Mouse (Mus musculus) midbrain, postnatal 0 days (tissue): ENCODE measurements around the gene Ubash3b. TPM values are rescaled to one million over a fixed set of nuclear protein-coding genes. Genes with fewer than 3 reads are reported as not detected.
A peak's percentile ranks its signal among the peaks of the same experiment; 100 is the strongest.

ENCODE experiments used
- ATAC-seq: fragments of 200-750 bp; cut with Nextera tagmentation; 2 replicates; pipeline ENCODE4 v1.8.0; 2017; ENCODE audit warnings: moderate number of reproducible peaks, mild to moderate bottlenecking, moderate TSS enrichment, moderate library complexity; ENCODE audit not compliant: low FRiP score
- DNase-seq: peaks from one replicate; pipeline ENCODE4 v3.0.0-alpha.2; 2015; ENCODE audit warnings: low spot score
- H3K27ac ChIP-seq: fragments of 300-500 bp; sonication (generic); 2 replicates; pipeline ENCODE4 v1.5.1; 2014; ENCODE audit warnings: low read depth, mild to moderate bottlenecking, low read length, mixed read lengths
- H3K27me3 ChIP-seq: fragments of 300-500 bp; sonication (generic); 2 replicates; pipeline ENCODE4 v1.6.1; 2014; ENCODE audit warnings: low read length, control low read depth, mixed read lengths; ENCODE audit not compliant: insufficient read depth
- H3K36me3 ChIP-seq: fragments of 300-500 bp; sonication (generic); 2 replicates; pipeline ENCODE4 v1.6.1; 2014; ENCODE audit warnings: low read length, control low read depth, mixed read lengths; ENCODE audit not compliant: insufficient read depth
- H3K4me1 ChIP-seq: fragments of 300-500 bp; sonication (generic); 2 replicates; pipeline ENCODE4 v1.6.1; 2014; ENCODE audit warnings: mild to moderate bottlenecking, control low read depth, antibody characterized with exemption, low read length, mixed read lengths; ENCODE audit not compliant: insufficient read depth
- H3K4me2 ChIP-seq: fragments of 300-500 bp; sonication (generic); 2 replicates; pipeline ENCODE4 v1.6.1; 2014; ENCODE audit warnings: low read depth, mild to moderate bottlenecking, low read length, mixed read lengths; ENCODE audit not compliant: poor library complexity, severe bottlenecking
- H3K4me3 ChIP-seq: fragments of 300-500 bp; sonication (generic); 2 replicates; pipeline ENCODE4 v1.5.1; 2014; ENCODE audit warnings: low read depth, mild to moderate bottlenecking, low read length, moderate library complexity
- H3K9ac ChIP-seq: fragments of 300-500 bp; sonication (generic); replicated peaks from 2 replicates; pipeline ENCODE4 v1.6.1; 2014; ENCODE audit warnings: mild to moderate bottlenecking, low read length, moderate library complexity, mixed read lengths; ENCODE audit not compliant: poor library complexity, severe bottlenecking
- H3K9me3 ChIP-seq: fragments of 300-500 bp; sonication (generic); 2 replicates; pipeline ENCODE4 v1.6.1; 2016; ENCODE audit warnings: low read length, control low read depth
- CTCF ChIP-seq: IDR thresholded peaks from 2 replicates; pipeline ENCODE4 v1.5.1; 2016; ENCODE audit warnings: antibody characterized with exemption, mild to moderate bottlenecking
- WGBS: fragments of 180-500 bp; shearing (Covaris S2); extraction: QIAGEN DNeasy Blood & Tissue Kit; methylation state at CpG from one replicate; pipeline ENCODE4 v1.1.7; 2014; 5-methylcytosine and 5-hydroxymethylcytosine counted together
- polyA plus RNA-seq: library from polyadenylated mRNA; unstranded; fragments of >200 nt; fragmentation: Nextera tagmentation; extraction: Ambion mirVana; gene quantifications from 2 replicates; pipeline ENCODE4 v1.2.1, GENCODE M21; 2015
- total RNA-seq: library from RNA; depleted of rRNA; stranded (reverse); fragments of >200 nt; gene quantifications from 2 replicates; pipeline ENCODE4 v1.2.3, GENCODE M21; 2014

Ubash3b gene
- total and polyA plus RNA-seq, 2 experiments from 2014 or later: 23.1 to 32.3 TPM

DNA sequence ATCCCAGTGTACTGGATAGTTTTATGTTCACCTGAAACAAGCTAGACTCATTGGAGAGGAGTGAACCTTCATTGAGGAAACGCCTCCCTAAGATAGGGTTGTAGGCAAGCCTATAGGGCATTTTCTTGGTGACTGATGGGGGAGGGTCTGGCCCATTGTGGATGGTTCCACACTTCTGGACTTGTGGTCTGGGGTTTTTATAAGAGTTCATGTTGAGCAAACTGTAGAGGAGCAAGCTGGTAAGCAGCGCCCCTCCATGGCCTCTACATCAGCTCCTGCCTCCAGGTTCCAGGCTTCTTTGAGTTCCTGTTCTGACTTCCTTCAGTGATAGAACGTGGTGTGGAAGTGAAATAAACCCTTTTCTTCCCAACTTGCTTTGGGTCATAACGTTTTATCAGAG, 866 bp upstream of the Ubash3b start:
- no peaks in the 10 kb centered on the region for H3K27me3 ChIP-seq
- no peak for ATAC-seq

DNA sequence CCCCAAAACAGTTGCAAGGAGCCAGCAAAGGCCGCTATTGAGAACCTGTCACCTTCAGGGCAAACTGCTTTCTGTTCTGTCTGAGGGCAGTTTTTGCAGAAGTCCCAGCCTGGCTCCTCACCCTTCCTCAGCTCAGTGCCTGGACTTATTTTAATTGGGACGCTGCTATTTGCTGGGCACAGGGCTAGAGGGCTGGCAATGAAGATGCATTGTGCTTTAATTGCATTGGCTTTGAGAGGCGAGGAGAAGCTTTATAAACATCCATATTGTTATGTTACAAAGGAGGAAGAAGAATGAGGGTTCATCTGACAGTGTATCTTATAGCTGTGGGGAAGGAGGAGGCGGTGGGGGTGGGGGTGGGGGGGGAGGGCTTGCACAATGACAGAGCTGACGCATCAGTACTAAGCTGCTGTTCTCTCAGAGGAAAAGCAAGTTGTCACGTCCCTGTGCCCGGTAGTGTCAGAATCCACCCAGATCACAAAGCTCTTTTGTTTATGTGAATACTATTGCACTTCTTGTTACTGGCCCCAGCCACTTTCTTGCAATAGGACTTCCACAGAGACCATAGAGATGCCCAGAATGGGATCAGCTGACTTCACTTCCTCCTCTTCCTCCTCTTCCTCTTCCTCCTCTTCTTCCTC, 841 bp downstream of the Ubash3b start:
- H3K4me3 ChIP-seq: no peak overlapping the region
- no peak overlapping the region for H3K4me2 ChIP-seq
- H3K9me3 ChIP-seq: no peaks in the 10 kb centered on the region
- no peaks in the 10 kb centered on the region for H3K36me3 ChIP-seq
- 0 out of 2 replicates have a peak, but pooled peaks cover 4% of the 10 kb centered on the region for H3K4me1 ChIP-seq
- DNase-seq (no peak), ATAC-seq (no peak)
- H3K9ac ChIP-seq: no peak overlapping the region
- TF ChIP-seq CTCF: no peak
- WGBS: 25% methylated on average over 7 of the region's 7 CpGs
- no peak overlapping the region for H3K27ac ChIP-seq
- no peaks in the 10 kb centered on the region for H3K27me3 ChIP-seq

More for the DNA sequence above, 866 bp upstream of the Ubash3b start:
- no peak overlapping the region for H3K4me2 ChIP-seq
- no peak overlapping the region for H3K9ac ChIP-seq
- DNase-seq: no peak
- TF ChIP-seq CTCF: no peak
- H3K4me3 ChIP-seq: no peak overlapping the region
- no peak overlapping the region for H3K27ac ChIP-seq
- WGBS: 83% methylated on average over 4 of the region's 4 CpGs
- no peaks in the 10 kb centered on the region for H3K36me3 ChIP-seq
- H3K9me3 ChIP-seq: no peaks in the 10 kb centered on the region
- H3K4me1 ChIP-seq: 0 out of 2 replicates have a peak, but pooled peaks cover 4% of the 10 kb centered on the region

DNA sequence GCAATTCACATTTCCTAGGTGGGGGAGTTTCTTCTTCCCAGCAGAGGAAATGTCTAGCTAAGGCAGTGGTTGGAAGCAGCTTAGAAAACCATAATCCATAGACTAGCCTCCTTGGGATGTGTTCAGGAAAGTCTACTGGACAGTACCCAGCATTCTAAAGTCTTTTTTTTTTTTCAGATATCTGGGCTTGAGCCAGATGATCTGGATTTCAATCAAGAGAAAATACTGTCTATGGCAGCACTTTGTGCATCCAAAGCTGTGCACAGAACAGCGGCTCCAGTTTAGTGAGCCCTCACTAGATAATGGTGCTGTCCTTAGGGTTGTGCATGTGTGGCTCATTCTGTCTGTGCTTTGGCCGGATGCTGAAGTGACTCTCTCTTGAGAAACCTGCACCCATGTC, 2.3 kb downstream of the Ubash3b start:
- DNase-seq: no peak
- no peak for TF ChIP-seq CTCF
- no peaks in the 10 kb centered on the region for H3K9me3 ChIP-seq
- WGBS: 87% methylated on average over 2 of the region's 2 CpGs
- H3K9ac ChIP-seq: no peak overlapping the region
- H3K4me3 ChIP-seq: no peak overlapping the region
- no peaks in the 10 kb centered on the region for H3K36me3 ChIP-seq
- no peak overlapping the region for H3K4me2 ChIP-seq
- H3K27ac ChIP-seq: no peak overlapping the region
- no peak for ATAC-seq
- H3K4me1 ChIP-seq: 0 out of 2 replicates have a peak, but pooled peaks cover 4% of the 10 kb centered on the region
- no peaks in the 10 kb centered on the region for H3K27me3 ChIP-seq

DNA sequence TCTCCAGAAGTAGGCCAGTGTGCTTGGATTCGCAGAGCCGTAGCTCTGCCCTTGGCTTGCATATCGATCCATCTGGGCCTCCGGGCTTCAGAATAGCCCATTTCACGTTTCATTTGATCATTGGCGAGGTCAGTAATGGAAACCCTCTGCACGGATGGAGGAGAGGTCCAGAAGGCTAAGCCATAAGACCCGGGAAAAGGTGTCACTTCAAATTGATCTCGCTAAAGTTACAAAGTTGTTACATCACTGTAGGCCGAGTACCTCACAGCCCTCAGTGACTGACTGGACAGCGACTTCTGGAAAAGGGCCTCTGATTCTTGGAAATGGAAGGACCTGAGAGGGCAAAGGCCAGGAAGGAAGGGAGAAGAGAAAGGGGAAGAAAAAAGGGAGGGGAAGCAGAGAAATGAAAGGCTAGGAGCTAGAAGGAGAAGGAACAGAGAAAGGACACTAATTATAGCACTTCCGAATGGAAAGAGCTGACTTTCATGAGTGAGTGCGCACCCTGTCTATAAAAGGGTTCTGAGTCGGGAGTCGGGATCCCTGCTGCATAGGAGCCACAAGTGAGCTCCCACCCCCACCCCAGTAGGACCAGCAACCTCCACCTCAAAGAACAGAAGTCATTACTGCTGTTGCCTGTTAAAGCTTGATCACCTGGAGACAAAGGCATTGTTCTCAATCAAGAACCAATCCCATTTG, 3.5 kb downstream of the Ubash3b start:
- ATAC-seq: no peak
- peak overlapping the region; percentile 90 for H3K9ac ChIP-seq
- H3K4me1 ChIP-seq: 0 out of 2 replicates have a peak, but pooled peaks cover 4% of the 10 kb centered on the region
- peak overlapping the region; percentile 85 for H3K27ac ChIP-seq
- H3K4me3 ChIP-seq: peak overlapping the region; percentile 85
- DNase-seq: no peak
- no peaks in the 10 kb centered on the region for H3K9me3 ChIP-seq
- TF ChIP-seq CTCF: no peak
- no peaks in the 10 kb centered on the region for H3K27me3 ChIP-seq
- no peaks in the 10 kb centered on the region for H3K36me3 ChIP-seq
- H3K4me2 ChIP-seq: peak overlapping the region; percentile 70
- 20% methylated on average over 15 of the region's 15 CpGs for WGBS

GRCm38 (mm10) chr9:41157020-41157871, 4.3 kb downstream of the Ubash3b start:
- no peaks in the 10 kb centered on the region for H3K27me3 ChIP-seq
- H3K4me1 ChIP-seq: 0 out of 2 replicates have a peak, but pooled peaks cover 4% of the 10 kb centered on the region
- ATAC-seq (peak; percentile 85), DNase-seq (peak; percentile 92)
- no peaks in the 10 kb centered on the region for H3K36me3 ChIP-seq
- under 1% methylated on average over 68 of the region's 82 CpGs for WGBS
- peak overlapping the region; percentile 85 for H3K4me3 ChIP-seq
- H3K27ac ChIP-seq: peak overlapping the region; percentile 85
- peak overlapping the region; percentile 70 for H3K4me2 ChIP-seq
- no peaks in the 10 kb centered on the region for H3K9me3 ChIP-seq
- peak overlapping the region; percentile 90 for H3K9ac ChIP-seq
- TF ChIP-seq CTCF: no peak
